Mouse (Mus musculus) right cerebral cortex, postnatal 10 days (tissue): ENCODE data around the gene Rbms3.

Source experiments
- DNase-seq, 2 experiments: peaks; one replicate each; pipeline ENCODE4 v3.0.0; 2021; ENCODE audit warnings: low spot score in 2 of 2

Rbms3 gene

GRCm38 (mm10) chr9:117484396-117484795 is 145.3 kb downstream of the Rbms3 start:
- DNase-seq = no peak

- DNase-seq = no peak
Measured at GRCm38 (mm10) chr9:117476753-117477152, 153.0 kb downstream of the Rbms3 start.

GRCm38 (mm10) chr9:117452816-117453215 is 176.9 kb downstream of the Rbms3 start:
- DNase-seq = no peak

- peak; percentile 24 to 33 for DNase-seq
Measured at GRCm38 (mm10) chr9:117442611-117443010, 187.1 kb downstream of the Rbms3 start.

- peak; percentile 28 to 36 for DNase-seq
Measured at GRCm38 (mm10) chr9:117435856-117436255, 193.9 kb downstream of the Rbms3 start.

- DNase-seq = no peak
Measured at GRCm38 (mm10) chr9:117430670-117431069, 199.0 kb downstream of the Rbms3 start.

- DNase-seq = no peak
Measured at GRCm38 (mm10) chr9:117429217-117430105, 200.3 kb downstream of the Rbms3 start.

- DNase-seq = no peak
Measured at GRCm38 (mm10) chr9:117423259-117423658, 206.5 kb downstream of the Rbms3 start.

- DNase-seq = no peak
Measured at GRCm38 (mm10) chr9:117419874-117420485, 209.7 kb downstream of the Rbms3 start.

- DNase-seq = no peak
Measured at GRCm38 (mm10) chr9:117413181-117413580, 216.5 kb downstream of the Rbms3 start.

GRCm38 (mm10) chr9:117412584-117412983 is 217.1 kb downstream of the Rbms3 start:
- DNase-seq = no peak

GRCm38 (mm10) chr9:117404621-117405020 is 225.1 kb downstream of the Rbms3 start:
- DNase-seq = no peak

- no peak for DNase-seq
Measured at GRCm38 (mm10) chr9:117400262-117400671, 229.4 kb downstream of the Rbms3 start.

- DNase-seq = no peak
Measured at GRCm38 (mm10) chr9:117397071-117397470, 232.6 kb downstream of the Rbms3 start.

- no peak for DNase-seq
Measured at GRCm38 (mm10) chr9:117396586-117396985, 233.1 kb downstream of the Rbms3 start.

GRCm38 (mm10) chr9:117393626-117394525 is 235.8 kb downstream of the Rbms3 start:
- DNase-seq = peak; percentile 56 to 58

GRCm38 (mm10) chr9:117388024-117388423 is 241.7 kb downstream of the Rbms3 start:
- peak; percentile 51 to 54 for DNase-seq

- DNase-seq = no peak
Measured at GRCm38 (mm10) chr9:117380876-117381275, 248.8 kb downstream of the Rbms3 start.

- peak; percentile 50 to 56 for DNase-seq
Measured at GRCm38 (mm10) chr9:117380076-117380475, 249.6 kb downstream of the Rbms3 start.

- no peak for DNase-seq
Measured at GRCm38 (mm10) chr9:117379448-117379983, 250.2 kb downstream of the Rbms3 start.

- DNase-seq = no peak
Measured at GRCm38 (mm10) chr9:117378131-117378890, 251.4 kb downstream of the Rbms3 start.
